Mouse (Mus musculus) limb, embryonic 10.5 days (tissue): ENCODE measurements around the gene Ryk. TPM values are rescaled to one million over a fixed set of nuclear protein-coding genes. Genes with fewer than 3 reads are reported as not detected.

Experiments
- DNase-seq: peaks from one replicate; pipeline ENCODE4 v3.0.0-alpha.2; 2017; ENCODE audit warnings: low spot score
- H3K27ac ChIP-seq: fragments of 300-500 bp; sonication (generic); 2 replicates; pipeline ENCODE4 v1.5.1; 2016; ENCODE audit warnings: mild to moderate bottlenecking
- H3K27me3 ChIP-seq: fragments of 300-500 bp; sonication (generic); 2 replicates; pipeline ENCODE4 v1.6.1; 2016; ENCODE audit warnings: low read depth, mild to moderate bottlenecking; ENCODE audit not compliant: poor library complexity, severe bottlenecking
- H3K36me3 ChIP-seq: fragments of 300-500 bp; sonication (generic); 2 replicates; pipeline ENCODE4 v1.6.1; 2016; ENCODE audit warnings: mild to moderate bottlenecking, moderate library complexity
- H3K4me1 ChIP-seq: fragments of 300-500 bp; sonication (generic); 2 replicates; pipeline ENCODE4 v1.6.1; 2016
- H3K4me3 ChIP-seq: fragments of 300-500 bp; sonication (generic); 2 replicates; pipeline ENCODE4 v1.5.1; 2016; ENCODE audit warnings: mild to moderate bottlenecking, moderate library complexity
- H3K9me3 ChIP-seq: fragments of 300-500 bp; sonication (generic); replicated peaks from 2 replicates; pipeline ENCODE4 v1.6.1; 2016; ENCODE audit warnings: mild to moderate bottlenecking
- WGBS: fragments of 180-500 bp; shearing (Covaris S2); methylation state at CpG from one replicate; pipeline ENCODE4 v1.1.7; 2016; 5-methylcytosine and 5-hydroxymethylcytosine counted together
- polyA plus RNA-seq: library from polyadenylated mRNA; unstranded; fragments of >200 nt; fragmentation: Nextera tagmentation; extraction: Ambion mirVana; gene quantifications from 2 replicates; pipeline ENCODE4 v1.2.1, GENCODE M21; 2016

The Ryk gene
- 17.8 and 18.6 TPM in 2 replicates for polyA plus RNA-seq

DNA sequence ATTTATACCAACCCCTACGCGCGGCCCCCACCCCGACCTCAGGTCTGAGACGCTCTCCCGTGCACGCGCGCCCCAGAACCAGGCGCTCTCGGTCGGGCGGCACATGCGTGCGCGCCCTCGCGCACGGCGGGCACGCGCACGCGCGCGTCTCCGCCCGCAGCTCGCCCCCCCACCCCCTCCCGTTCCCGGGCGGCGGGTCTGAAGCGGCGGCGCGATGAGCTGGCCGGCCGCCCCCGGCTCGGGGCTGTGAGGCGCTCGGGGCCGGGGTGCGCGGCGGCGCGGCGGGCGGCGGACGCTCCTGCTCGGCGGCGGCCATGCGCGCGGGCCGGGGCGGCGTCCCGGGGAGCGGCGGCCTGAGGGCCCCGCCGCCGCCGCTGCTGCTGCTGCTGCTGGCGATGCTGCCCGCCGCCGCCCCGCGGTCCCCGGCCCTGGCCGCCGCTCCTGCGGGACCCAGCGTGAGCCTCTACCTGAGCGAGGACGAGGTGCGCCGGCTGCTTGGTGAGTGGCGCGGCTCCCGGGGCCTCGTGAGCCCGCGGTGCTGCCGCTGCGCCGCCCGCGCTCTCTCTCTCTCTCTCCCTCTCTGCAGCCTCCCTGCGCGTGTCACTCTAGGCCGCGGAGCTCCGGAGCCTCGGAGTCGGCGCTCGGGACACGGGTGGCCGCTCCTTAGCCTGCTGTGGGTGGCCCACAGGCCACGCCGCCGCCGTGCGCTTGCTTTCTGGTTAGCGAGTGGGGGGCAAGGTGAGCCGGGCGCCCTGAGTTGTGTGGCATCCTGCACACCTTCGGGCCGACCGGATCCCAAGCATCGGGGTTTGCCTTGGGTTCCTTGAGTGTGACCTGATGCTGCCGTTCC lies at the start of gene Ryk:
Ryk (plus strand) TSS at position 176 of the 850 bp plus-strand sequence.
- DNase-seq, result peak; percentile 86
- Histone ChIP-seq H3K36me3 (no peaks in the 10 kb centered on the region), H3K27me3 (no peaks in the 10 kb centered on the region), H3K4me1 (peaks cover 64% of the 10 kb centered on the region), H3K4me3 (peak within 1 kb of the TSS; percentile 99), H3K27ac (peak within 1 kb of the TSS; percentile 97), H3K9me3 (no peaks in the 10 kb centered on the region)
- WGBS, result 3% methylated on average over 115 of the region's 119 CpGs

DNA sequence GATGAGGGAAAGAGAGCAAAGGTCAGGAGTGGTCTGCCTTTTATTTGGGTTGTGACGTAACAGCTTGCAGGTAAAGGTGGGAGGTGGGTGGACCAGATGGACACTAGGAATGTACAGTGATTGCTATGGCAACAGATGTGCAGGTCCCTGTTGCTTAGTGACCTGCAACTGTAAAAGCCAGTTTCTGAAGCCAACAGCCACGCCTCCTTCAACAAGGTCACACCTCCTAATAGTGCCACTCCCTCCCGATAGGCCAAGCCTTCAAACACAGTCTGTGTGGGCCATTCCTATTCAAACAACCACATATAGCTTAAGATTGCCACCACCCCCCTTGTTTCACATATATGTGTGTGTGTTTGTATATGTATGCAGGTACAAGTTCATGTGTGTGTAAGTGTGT lies 45.2 kb upstream of the Ryk start:
- H3K27ac ChIP-seq, result no peak overlapping the region
- no peaks in the 10 kb centered on the region for H3K27me3 ChIP-seq
- no peaks in the 10 kb centered on the region for H3K9me3 ChIP-seq
- WGBS, result 65% methylated on average over 3 of the region's 3 CpGs
- DNase-seq, result no peak
- peaks cover 24% of the 10 kb centered on the region for H3K4me1 ChIP-seq
- H3K36me3 ChIP-seq, result no peaks in the 10 kb centered on the region
- H3K4me3 ChIP-seq, result no peak overlapping the region

DNA sequence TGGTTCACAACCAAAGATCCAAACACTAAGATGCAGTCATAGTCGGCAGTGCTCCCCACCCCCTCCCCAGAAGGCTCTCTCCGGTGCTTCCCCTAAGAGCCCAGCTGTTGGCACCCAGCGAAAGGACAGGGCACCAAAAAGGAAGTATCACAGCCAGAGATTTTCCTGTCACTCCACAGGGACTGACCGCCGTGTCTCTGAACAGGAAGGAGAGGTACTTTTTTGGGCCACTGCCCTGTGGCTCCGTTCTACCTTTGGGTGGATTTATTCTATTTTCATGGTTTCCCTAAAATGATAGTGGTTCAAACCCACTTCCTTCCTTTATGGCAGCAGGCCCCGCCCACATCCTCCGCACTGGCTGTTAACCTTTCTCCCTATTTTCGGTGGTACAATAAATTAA lies 42.9 kb upstream of the Ryk start:
- no peaks in the 10 kb centered on the region for H3K27me3 ChIP-seq
- 58% methylated on average over 9 of the region's 9 CpGs for WGBS
- no peaks in the 10 kb centered on the region for H3K36me3 ChIP-seq
- peaks cover 21% of the 10 kb centered on the region for H3K4me1 ChIP-seq
- no peak overlapping the region for H3K4me3 ChIP-seq
- H3K27ac ChIP-seq, result 0 out of 2 replicates have a peak overlapping the region, but pooled peaks have one; percentile 14
- DNase-seq, result no peak
- H3K9me3 ChIP-seq, result no peaks in the 10 kb centered on the region

DNA sequence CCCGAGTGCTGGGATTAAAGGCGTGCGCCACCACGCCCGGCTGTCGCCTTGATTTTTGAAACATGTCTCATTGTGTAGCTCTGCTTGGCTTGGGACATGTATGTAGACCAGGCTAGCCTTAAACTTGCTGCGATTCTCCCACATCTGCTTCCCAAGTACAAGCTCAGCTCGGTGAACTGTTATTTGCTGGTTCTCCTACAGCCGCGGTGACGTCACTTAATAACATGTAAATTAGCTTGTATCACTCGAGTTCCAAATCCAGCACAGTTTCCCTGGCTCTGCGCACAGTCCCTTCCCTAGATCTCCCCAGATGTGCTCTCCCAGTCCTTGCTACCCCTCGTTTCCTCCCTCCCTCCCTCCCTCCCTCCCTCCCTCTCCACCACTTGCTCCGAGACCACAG lies 41.9 kb upstream of the Ryk start:
- H3K4me3 ChIP-seq, result no peak overlapping the region
- H3K27ac ChIP-seq, result no peak overlapping the region
- no peak for DNase-seq
- H3K27me3 ChIP-seq, result no peaks in the 10 kb centered on the region
- H3K4me1 ChIP-seq, result peaks cover 21% of the 10 kb centered on the region
- H3K36me3 ChIP-seq, result no peaks in the 10 kb centered on the region
- WGBS, result 74% methylated on average over 14 of the region's 15 CpGs
- H3K9me3 ChIP-seq, result no peaks in the 10 kb centered on the region

DNA sequence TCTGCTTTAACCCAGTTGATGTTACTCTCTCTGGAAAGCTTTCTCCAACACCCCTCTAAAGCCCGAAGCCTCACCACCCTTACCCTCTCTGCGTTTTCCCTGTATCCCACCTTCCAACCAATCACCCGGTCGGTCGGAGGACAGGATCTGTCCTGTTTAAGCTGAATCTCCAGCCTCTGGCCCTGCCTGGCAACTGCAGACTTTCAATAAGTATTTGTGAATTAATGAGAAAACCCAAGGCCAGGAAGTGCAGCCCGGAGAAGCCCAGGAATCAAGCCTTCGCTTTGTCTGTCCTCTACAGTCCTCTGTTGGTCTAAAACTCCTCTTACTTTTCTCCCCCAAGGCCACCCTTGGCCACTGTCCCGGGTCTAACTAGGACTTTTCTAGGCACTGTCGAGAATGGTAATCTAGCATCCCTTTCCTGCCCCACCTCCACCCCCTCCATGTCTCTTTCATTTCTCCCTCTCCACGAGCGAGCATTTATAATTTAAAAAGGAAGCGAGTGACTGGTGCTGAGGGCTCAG lies 41.4 kb upstream of the Ryk start:
- Histone ChIP-seq H3K9me3 (no peaks in the 10 kb centered on the region), H3K36me3 (no peaks in the 10 kb centered on the region), H3K27me3 (no peaks in the 10 kb centered on the region), H3K4me1 (peaks cover 21% of the 10 kb centered on the region), H3K27ac (0 out of 2 replicates have a peak overlapping the region, but pooled peaks have one; percentile 9), H3K4me3 (no peak overlapping the region)
- DNase-seq, result no peak
- 76% methylated on average over 12 of the region's 12 CpGs for WGBS

DNA sequence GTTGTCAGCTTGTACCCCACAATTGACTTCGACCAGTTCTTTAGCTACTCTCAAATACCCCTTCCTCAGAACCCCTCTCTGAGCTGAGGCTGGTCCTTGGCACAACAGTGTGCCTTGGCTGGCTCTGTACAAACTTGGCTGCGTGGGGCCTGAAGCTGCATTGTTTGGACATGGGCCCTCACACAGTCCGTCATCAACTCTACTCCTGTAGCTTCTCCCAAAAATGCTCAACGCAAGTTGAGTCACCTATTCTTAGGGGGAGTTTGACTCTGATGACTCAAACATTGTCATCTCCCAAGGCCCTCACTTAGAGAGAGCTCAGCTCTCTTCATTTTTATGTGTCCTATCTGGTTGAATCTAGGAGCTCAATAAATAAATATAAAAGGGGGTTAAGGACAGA lies 36.3 kb upstream of the Ryk start:
- H3K4me3 ChIP-seq, result no peak overlapping the region
- H3K27ac ChIP-seq, result no peak overlapping the region
- H3K4me1 ChIP-seq, result peaks cover 4% of the 10 kb centered on the region; the same call in 1 of the 2 replicates
- H3K36me3 ChIP-seq, result no peaks in the 10 kb centered on the region
- no peaks in the 10 kb centered on the region for H3K27me3 ChIP-seq
- DNase-seq, result no peak
- H3K9me3 ChIP-seq, result no peaks in the 10 kb centered on the region
- 91% methylated on average over 4 of the region's 4 CpGs for WGBS

DNA sequence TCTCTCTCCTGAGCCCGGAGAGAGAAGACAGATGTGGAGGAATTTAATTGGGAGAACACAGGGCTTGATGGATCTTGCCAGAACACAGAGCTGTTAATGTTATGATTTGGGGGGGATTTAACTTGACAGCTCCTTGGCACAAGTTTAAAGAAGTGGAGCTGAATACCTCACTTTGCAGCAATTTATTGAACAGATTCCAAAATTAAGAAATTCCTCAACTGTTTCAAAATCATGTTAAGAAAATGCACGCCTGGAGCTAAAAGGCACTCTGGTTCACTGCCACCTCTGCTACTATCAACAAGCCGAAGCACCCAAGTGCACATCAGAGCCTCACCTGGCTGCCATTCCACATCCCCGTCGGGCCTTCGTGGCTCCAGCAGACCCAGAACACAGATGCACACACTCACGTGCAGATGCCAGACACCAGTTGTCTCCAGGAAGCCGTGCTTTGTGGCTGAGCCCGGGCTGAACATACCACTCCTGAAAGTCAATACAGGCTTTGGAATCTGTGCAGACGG lies 28.6 kb upstream of the Ryk start:
- Histone ChIP-seq H3K27ac (no peak overlapping the region), H3K9me3 (no peaks in the 10 kb centered on the region), H3K27me3 (no peaks in the 10 kb centered on the region), H3K36me3 (no peaks in the 10 kb centered on the region), H3K4me1 (no peaks in the 10 kb centered on the region), H3K4me3 (no peak overlapping the region)
- DNase-seq, result no peak
- 88% methylated on average over 10 of the region's 10 CpGs for WGBS

DNA sequence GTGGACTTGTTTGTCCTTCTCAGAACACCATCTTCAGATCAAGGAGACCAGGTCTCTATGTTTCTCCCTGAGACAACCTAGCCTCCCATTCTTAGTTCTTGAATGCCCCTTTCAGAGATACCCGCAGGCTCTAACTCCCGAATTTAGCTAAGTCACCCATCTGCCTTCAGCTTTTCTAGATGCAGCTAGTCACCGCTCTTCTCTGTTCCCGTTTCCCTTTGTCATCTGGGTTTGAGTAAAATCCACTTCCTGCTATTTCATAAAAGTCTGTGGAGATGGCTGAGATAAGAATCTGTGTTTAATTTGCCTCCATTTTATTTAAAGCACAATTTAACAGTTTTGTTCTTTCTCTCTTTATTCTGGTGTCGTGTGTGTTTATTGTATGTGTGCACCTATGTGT lies 23.5 kb upstream of the Ryk start:
- no peak for DNase-seq
- no peak overlapping the region for H3K27ac ChIP-seq
- H3K27me3 ChIP-seq, result no peaks in the 10 kb centered on the region
- H3K36me3 ChIP-seq, result no peaks in the 10 kb centered on the region
- 0 out of 2 replicates have a peak, but pooled peaks cover 5% of the 10 kb centered on the region for H3K4me1 ChIP-seq
- 87% methylated on average over 5 of the region's 5 CpGs for WGBS
- no peak overlapping the region for H3K4me3 ChIP-seq
- H3K9me3 ChIP-seq, result no peaks in the 10 kb centered on the region

DNA sequence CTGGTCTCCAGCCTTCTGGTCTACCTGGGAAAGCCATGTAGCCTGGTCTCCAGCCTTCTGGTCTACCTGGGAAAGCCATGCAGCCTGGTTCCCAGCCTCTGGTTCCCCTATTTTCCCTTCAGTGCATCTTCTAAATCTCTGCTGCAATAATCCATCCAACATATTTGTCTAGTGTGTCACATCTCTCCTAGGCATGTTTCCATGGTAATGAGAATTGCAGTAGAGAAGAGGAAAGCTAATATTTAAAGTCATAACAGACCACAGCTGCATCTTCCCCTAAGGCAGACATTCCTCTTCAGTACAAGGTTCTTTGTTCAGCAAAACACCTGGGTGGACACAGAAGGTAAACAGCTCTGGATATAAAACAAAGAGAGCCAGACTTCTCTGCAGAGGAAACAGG lies 16.5 kb upstream of the Ryk start:
- DNase-seq, result no peak
- no peaks in the 10 kb centered on the region for H3K36me3 ChIP-seq
- H3K4me3 ChIP-seq, result no peak overlapping the region
- no peaks in the 10 kb centered on the region for H3K9me3 ChIP-seq
- H3K27me3 ChIP-seq, result no peaks in the 10 kb centered on the region
- no peaks in the 10 kb centered on the region for H3K4me1 ChIP-seq
- no peak overlapping the region for H3K27ac ChIP-seq

DNA sequence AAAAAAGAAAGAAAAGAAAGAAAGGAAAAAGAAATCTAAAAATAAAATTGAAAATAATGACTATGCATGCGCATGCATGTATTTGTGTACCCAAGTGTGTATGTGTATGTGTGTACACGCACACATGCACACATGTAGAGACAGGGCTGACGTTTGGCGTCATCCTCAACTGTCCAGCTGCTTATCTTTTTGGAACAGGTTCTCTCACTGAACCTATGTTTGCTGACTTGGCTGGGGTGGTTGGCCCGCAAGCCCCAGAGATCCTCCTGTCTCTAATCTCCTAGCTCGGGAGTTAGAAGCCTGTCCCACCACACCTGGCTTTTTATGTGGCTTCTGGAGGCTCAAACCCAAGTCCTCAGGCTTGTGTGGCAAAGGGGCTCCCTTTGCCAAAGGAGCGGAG lies 6.1 kb upstream of the Ryk start:
- Histone ChIP-seq H3K4me1 (peaks cover 15% of the 10 kb centered on the region), H3K27ac (no peak overlapping the region), H3K4me3 (no peak overlapping the region), H3K9me3 (no peaks in the 10 kb centered on the region), H3K27me3 (no peaks in the 10 kb centered on the region), H3K36me3 (no peaks in the 10 kb centered on the region)
- WGBS, result 91% methylated on average over 7 of the region's 7 CpGs
- no peak for DNase-seq

DNA sequence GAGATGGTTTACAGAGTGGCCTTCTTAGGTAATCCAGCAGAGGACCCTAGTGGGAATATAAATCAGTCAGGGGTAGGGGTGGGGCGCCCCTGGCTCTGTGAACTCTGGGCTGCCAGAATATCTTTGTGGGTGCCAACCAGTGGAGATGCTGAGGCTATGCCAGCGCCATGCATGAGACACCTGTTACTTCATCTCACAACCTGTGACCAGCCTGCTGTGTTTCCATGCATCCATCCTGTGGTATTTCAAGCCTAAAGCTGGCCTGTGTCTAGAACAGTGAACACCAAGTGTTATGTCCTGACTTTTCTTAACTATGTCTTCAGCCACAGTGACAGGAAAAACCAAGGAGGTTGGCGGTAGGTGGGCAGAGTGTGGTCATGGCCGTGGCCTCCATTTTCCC lies 3.2 kb upstream of the Ryk start:
- Histone ChIP-seq H3K27me3 (no peaks in the 10 kb centered on the region), H3K4me3 (no peak overlapping the region), H3K9me3 (no peaks in the 10 kb centered on the region), H3K27ac (no peak overlapping the region), H3K4me1 (peaks cover 37% of the 10 kb centered on the region), H3K36me3 (no peaks in the 10 kb centered on the region)
- WGBS, result 86% methylated on average over 4 of the region's 4 CpGs
- DNase-seq, result no peak

DNA sequence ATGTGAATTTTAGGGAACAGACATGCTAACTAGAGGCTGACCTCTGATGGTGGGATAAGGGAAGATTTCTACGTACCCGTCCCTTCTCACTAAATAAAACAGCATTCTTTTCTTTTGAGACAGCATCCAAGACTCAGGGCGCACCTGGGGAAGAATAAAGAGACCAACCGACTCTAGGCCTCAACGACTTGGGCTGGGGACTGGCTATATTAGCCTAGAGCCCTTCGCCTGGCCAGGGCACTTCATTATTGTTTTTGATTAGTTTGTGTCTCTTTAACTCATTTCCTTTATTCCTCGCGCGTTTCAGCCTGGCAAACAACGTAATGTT lies 339 bp upstream of the Ryk start:
- peak overlapping the region; percentile 97 for H3K27ac ChIP-seq
- WGBS, result 20% methylated on average over 10 of the region's 10 CpGs
- DNase-seq, result no peak
- H3K27me3 ChIP-seq, result no peaks in the 10 kb centered on the region
- H3K4me3 ChIP-seq, result peak overlapping the region; percentile 99
- H3K9me3 ChIP-seq, result no peaks in the 10 kb centered on the region
- H3K4me1 ChIP-seq, result peaks cover 58% of the 10 kb centered on the region
- H3K36me3 ChIP-seq, result no peaks in the 10 kb centered on the region

DNA sequence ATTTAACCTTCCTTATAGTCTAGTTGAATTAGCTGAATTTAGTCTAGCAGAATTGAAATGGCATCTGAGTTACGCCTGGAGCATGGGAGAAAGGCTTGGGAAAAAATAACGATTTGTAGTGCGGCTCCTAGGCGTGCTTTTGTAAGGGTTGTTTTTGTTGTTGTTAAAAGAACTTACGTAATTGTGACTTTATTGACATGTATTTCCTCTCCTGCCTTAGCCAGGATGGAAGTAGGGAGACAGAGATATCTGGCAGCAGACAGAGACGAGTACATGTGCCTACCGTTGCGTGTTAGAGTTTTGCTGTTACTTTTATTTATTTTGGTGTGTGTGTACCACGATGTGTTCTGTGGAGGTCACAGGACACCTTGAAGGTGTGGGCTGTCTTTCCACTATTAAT lies 1.6 kb downstream of the Ryk start:
- Histone ChIP-seq H3K4me1 (peaks cover 77% of the 10 kb centered on the region), H3K9me3 (no peaks in the 10 kb centered on the region), H3K4me3 (peak overlapping the region; percentile 99), H3K27me3 (no peaks in the 10 kb centered on the region), H3K36me3 (no peaks in the 10 kb centered on the region), H3K27ac (peak overlapping the region; percentile 97; the same call in 1 of the 2 replicates)
- 56% methylated on average over 9 of the region's 9 CpGs for WGBS
- no peak for DNase-seq
